Mouse (Mus musculus) c-Kit-negative CD71-positive TER-119-positive erythroid progenitor cells, embryonic 14.5 days (primary cell): ENCODE results near the gene Art3.
A peak's percentile ranks its signal among the peaks of the same experiment; 100 is the strongest.

Experiments
- DNase-seq: peaks from one replicate; pipeline ENCODE4 v3.0.0-alpha.2; 2013; ENCODE audit warnings: low read depth, low spot score

Art3 gene

DNA sequence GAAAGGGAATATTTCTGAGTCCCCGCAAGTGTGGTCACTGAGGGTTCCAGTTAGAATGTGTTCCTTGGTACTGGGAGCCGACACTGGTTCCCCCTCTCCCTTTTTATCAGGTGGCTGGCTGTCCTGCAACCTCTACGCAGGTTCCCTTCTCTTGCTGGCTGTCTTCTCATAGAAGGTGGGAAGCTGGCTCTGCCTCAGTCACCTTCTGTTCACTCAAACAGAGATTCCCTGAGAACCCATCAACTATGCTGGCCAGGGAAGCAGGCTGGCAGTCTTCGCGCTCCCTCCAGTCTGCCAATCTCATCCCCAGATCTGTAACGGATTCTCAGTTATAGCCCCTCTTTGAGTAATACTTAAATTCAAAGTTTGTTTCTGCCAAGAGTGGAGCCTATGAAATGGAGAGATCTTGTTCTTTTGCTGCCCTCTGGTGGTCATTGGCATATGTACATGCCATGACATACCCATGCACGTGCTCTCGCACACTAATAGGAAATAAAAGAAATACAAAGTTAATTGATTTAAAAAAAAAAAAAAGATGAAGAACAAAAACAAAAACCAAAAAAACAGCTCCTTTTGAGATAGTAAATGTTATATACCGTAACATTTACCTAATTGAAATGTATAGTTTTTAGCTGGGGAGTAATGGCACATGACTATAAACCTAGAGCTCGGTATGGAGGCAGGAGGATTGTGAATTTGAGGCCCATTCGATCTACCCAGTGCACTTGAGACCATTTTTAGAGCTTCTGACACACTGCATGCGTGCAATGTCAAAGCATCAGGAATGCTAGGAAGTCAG is 50.1 kb downstream of the Art3 start:
- peak; percentile 52 for DNase-seq

DNA sequence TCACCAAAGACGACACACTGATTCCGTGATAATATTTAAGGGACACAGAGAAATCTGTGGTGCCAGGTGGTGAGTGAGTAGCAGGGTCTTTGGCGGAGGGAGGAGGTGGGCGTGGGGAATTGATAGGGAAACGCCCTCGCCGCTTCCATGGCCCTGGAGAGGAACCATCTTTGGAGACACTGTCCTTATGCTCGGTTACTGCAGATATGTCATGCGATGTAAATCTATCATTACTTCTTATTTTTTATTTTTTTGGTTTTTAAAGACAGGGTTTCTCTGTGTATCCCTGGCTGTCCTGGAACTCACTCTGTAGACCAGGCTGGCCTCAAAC is 50.7 kb downstream of the Art3 start:
- DNase-seq = no peak

DNA sequence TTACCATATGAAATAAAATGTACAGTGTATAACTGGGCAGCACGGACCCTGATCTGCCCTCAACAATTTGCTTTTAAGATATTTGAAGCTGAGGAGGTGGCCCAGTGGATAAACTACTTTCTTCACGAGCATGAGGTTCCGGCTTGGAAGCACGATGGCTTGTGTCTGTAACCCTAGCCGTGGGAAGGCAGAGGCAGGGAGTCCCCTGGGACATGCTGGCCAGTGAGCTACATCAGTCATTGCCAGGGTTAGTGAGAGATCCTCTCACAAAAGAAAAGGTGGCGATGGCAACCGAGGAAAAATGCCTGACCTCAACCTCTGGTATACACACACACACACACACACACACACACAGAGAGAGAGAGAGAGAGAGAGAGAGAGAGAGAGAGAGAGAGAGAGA is 52.1 kb downstream of the Art3 start:
- no peak for DNase-seq

DNA sequence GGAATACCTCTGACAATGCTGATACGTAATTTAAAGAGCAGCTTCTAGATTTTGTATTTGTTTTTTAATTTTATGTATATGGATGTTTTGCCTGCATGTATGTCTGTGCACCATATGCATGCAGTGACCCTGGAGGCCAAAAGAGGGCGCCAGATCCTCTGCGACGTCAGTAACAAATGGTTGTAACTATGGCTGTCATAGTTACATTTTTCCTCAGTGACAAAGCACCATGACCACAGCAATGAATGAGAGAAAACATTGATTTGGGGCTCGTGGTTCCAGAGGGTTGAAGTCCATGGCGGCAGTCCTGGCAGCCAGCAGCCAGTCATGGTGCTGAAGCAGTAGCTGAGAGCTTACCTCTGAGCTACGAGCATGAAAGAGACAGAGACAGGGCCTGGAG is 53.2 kb downstream of the Art3 start:
- no peak for DNase-seq

DNA sequence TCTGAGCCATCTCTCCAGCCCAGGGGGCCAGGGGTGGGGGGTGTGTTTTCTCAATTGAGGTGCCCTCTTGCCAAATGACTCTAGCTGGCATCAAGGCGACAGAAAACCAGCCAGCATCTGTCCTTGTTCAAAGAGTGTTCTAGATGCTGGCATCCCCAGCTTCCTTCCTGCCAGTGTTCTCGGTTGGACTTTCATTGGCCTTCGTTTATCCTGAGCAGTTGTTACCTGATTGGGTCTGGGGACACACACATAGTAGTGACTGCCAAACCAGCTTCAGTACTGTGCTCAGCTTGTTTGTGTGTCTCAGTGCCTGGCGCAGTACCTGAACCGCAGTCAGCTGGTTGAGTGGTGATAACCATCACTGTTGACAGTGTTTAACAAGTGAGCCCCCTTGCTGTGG is 54.5 kb downstream of the Art3 start:
- DNase-seq = no peak

DNA sequence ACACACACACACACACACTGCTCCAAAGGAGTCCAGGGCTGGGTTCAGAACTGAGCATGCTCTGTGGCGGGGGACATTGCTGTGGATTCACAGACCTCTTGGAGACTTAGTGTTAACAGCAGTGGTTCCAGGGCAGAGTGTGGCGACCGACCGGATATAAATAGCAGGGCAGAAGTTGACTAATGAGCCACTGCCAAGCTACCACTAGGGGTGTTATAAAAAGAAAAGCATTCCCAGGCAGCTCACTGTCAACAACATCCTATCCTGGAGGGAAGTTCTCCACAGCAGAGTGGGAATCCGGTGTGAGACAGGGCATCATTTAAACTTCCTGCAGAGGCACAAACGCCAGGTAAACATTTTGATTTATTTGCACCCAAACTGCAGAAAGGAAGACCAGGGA is 55.0 kb downstream of the Art3 start:
- no peak for DNase-seq

DNA sequence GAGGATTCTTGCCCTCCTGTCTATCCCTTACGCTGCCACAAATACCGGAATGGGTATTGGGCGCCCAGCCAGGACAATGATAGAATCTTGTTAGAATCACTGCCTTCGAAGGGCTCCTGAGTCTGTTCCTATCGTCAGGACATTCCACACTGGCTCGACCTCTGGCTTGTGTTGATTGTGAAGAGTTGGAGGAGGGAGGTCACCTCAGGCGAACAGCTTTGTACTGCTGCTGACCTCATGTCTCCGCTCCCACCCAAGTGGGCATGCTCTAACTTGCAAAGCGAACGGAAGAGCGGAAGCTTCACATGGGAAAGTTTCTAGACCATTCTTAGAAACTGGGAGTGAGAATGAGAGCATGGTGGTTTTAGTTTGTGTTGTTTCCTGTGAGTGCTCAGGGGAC is 55.8 kb downstream of the Art3 start:
- DNase-seq = no peak

DNA sequence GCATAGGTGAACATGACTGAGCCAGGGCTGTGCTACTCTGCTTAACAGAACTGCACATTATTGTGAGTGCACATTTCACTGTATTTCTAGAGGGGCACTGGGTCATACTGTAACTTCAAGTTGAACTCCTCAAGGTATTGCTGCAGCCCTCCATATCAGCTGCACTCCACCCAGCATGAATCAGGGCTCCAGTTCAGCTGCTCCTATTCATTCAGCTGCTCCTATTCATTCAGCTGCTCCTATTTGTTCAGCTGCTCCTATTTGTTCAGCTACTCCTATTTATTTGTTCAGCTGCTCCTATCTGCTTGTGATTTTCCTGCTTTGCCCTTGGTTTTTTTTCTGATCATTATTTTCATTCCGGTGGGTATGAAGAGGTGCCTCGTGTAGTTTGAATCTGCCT is 58.4 kb downstream of the Art3 start:
- no peak for DNase-seq

DNA sequence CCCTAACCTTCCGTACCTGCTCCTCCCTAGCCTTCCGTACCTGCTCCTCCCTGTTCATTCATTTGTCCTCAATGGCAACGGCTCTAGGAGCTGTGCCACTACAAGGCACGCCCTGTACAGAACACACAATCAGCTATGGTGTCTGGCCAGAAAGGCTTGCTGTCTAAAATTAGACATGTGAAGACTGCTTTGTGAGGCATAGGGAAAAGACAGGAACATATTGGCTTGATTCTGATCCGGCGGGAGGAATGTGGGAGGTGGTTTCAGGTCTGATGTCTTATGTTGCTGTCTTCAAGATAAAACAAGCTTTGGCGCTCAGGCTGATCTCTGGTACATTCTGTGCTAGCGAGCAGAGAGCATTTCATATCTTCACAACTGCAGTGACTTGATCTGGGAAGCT is 59.0 kb downstream of the Art3 start:
- no peak for DNase-seq

DNA sequence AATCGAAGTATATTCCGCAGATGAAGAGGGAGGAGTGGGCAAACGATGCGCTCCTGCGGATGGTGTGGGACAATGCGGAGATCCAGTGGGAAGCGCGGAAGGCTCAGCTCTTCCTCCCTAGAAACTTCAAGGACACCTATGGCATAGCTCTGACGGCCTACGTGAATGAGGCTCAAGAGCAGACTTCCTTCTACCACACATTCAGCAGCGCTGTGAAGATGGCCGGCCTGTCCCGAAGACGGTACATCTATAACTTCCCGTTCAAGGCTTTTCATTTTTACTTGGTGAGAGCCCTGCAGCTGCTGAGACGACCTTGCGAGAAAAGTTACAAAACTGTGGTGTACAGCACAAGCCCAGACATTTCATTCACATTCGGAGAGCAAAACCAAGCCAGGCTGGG is 60.9 kb downstream of the Art3 start:
- DNase-seq = no peak

DNA sequence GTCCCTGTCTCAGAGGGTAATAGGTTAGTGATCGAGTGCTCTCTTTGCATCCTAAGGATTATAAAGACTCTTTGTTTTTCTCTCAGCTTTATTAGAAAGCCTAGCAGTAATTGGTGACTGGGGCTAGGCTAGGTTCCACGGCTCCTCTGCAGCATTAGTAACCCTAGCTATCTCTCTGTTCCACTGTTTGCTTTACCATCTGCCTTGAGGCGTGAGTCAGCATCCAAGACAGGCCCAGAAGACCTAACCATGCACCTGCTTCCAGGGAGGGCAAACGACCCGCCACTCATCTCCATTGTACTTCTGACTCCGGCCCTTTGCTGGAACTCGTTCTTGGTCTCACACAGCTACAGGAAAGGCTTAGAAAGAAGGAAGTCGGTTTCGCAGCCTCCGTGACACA is 62.2 kb downstream of the Art3 start:
- DNase-seq = no peak

DNA sequence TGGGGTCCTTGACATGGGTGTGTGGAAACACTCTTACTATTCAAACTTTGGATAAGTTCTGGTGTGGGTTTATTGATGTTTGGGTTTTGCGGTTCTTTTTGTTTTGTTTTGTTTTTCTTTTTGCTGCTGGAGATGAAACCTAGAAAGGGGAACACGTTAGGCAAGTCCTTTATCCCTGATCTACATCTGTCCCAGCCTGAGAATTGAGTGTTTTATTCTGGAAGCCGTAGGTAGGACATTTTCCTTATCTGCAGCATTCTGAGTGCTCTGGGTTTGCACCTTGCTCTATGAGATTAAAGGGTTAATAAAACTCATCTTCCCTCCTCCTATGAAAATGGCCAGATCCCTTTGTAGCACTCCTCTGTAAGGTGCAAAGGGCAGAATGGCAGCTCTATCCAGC is 64.1 kb downstream of the Art3 start:
- DNase-seq = no peak

DNA sequence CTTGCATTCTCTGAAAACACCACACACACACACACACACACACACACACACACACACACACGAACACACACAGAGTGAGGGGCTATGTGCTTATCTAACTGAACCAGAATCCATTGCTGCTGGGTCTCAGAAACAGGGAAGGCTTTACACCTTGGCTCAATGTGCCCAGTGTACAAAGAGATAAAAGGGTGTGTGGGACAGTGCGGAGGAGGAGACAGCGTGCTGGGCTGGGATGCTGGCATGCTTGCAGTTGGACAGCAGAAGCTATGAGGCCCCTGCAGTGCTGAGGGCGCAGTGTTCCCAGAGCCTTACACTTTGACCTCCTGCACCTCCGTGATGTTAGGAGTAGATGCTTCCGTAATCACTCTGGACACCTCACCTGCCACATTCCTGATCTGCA is 64.8 kb downstream of the Art3 start:
- no peak for DNase-seq

DNA sequence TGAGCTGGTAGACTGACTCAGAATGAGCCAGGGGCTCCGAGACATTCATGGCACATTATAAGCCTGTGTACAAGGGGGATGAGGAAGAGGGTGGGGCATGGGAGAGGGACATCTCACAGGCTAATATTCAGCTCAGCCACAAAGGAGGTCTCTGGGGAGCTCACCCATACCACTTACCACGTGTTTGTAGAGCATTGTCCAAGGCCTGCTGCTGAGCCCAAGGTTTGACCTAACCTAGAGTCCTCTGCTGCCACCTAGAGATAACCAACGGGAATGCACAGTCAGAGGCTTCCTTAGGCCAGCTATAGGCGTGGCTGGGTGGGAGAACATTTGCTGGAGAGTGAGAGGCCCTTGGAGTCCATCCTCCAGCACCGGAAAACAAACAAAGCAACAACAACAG is 66.5 kb downstream of the Art3 start:
- peak; percentile 66 for DNase-seq

DNA sequence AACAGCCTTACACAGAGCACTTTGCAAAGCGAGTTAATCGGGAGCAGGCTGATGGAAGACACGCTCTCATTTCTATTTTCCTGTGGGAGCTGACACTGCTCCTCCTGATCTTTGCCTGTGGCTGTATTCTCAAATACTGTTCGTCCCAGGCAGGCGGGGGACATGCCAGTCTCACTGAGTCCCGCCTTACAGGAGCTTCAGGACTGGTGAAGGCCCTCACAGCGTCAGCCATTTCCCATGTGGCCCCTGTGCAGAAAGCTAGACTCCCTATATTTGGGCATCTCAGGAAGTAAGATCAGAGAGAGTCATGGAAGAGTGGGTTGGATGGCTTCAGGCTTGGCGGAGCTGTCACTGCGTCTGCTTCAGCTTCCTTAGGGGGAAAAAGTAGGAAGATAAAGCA is 71.2 kb downstream of the Art3 start:
- no peak for DNase-seq

DNA sequence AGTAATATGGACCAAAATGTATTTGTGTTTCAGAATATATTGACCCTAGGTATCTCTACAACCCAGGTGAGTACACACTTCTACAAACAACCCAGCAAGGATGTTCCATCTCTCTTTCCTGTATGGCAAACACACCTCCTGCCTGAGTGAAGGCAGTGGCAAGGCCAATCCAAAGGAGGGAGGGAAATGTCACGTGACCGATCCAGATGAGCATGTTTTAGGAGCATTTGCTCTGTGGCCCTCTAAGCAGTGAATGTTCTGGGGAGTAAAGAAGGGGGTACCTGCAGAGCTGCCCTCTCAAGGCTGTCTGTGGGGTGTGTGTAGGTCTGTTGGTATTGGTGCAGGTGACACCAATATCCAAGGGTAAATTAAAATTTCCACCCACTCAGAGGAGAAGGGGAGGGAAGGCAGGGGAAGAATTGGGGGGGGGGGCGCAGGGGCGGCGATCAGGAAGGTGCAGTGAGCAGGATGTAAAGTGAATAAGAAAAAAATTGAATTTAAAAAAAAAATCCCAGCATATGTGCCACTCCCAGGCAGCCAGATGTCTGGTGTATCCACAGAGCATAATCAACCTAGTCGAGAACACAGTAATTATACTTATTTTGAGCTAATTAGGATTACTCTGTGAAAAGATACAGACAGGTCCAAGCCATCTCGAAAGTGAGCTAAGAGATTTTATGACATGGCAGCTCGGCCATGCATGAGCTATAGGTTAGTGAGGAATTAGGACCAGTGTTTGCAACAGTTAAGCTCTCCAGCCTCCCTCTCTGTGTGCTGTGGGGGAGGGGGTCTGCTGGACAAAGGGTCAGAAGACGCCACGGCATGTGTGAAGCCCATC is 72.2 kb downstream of the Art3 start:
- no peak for DNase-seq

DNA sequence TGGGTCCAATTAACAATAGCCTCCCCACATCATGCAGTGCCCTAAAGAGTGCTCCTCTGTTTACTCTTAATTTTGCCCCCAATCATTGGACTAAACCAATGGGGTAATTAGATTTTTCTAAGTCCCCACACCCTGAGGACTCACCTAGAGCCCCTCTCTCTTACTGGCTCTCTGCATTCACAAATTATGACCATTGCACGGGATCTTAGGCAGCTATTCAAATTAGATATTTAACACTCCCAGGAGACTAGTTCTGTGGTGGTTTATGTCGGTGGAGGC is 72.7 kb downstream of the Art3 start:
- no peak for DNase-seq

DNA sequence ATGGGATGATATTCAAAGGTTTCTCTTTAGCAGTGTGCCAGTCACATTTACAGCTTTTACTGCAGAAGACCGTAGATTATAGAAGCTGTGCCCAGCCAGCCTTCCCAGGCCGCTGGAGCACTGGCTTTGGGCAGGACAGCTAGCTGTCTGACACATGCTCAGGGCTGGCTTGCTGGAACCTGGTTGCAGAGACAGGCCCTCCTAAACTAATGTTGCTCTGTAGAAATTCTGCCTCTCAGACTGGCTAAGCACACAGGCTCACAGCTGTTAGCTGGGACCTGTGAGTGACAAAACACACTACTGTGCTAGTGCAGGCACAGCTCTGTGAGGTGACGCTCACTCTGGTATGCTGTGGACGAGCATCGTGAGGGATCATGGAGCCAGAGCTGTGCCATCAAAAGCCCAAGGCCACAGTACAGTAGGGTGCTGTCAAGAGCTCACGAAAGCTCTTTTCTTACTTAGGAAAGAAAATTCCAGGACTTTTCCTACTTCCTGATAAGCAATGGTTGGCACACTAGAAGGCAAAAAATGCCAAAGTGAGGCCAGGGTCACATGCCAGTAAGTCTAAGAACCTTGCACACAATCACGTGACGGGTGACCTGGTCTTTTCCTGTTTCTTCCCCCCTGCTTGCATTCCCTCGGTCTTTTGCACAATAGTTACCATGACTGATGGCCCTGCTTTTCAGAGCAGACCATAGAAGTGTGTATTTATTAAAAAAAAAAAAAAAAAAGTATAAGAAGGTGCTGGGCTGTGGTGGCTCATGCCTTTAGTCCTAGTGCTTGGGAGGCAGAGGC is 77.9 kb downstream of the Art3 start:
- no peak for DNase-seq

DNA sequence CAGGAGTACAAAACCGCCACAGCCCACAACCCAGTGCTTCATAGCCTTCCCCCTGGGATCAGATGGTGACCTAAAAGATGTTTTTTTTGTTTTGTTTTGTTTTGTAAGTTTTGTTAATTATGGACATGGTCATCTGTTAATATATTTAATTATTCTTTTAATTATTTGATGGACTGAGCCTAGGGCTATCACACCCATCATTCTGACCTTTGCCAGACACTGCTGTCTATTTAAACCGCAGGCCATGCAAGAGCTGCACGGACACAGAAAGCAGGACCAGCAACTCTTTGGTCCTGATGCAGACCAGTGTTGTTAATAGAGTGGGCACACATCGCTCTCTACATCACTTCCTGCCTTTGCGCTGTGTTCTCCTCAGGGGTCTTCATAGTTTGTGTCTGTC is 78.9 kb downstream of the Art3 start:
- DNase-seq = no peak

DNA sequence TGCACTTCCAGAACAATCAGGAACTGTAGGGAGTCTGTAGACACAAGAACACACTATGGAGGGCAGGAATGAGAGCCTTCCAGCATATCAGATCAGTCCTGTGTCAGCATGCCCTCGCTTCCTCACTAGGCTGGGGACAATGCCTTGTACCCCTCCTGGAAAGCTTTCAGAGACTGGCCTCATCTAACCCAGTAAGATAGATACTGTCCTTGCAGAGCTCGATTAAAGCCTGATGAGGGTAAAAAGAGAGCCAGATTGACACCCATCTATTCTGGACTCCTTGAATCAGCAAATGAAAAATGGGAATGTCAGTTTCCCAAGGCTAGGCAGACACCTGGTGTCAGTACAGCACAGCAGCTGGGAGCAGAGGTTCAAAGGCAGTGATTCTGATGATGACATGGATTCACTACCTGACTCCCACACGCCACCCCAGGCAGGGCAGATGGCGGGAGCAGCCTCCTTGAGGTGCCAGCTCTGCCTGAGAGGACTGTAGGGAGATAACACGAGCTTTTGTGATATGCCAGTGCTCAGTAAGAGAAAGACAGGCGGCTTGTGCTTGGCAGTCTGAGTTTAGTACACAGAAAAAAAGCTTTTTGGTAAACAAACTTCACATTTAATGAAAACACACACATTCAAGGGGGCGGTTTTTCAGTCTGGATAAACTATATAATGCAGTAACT is 80.0 kb downstream of the Art3 start:
- no peak for DNase-seq

DNA sequence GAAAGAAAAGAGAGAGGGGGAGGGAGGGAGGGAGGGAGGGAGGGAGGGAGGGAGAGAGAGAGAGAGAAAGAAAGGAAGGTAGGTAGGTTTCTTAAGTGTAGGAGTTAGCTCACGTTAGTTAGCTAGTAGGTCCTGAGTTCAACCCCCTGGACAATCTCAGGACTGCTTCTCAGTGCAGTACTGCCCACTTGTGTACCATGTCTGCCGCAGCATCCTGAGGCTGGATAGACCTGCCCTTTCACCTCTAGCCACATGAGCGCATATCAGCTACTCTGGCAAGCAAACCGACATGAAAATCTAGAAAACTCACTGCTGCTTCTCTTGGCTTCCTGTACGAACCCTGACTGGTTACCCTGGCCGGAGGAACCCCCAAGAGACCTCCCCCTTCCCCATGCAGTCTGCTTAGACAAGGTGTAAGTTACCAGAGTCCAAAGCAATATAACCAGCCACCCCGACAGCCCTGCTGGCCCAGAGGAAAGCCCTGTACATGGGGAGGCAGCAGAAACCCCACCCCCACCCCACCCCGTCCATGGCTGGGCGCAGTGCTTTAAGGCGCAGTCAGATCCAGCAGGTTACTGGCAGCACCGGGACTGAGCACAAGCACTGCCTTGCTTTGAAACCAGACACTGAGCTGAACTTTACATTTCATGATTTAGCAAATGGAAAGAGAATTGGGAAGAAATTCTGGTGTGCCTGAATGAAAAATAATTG is 81.8 kb downstream of the Art3 start:
- no peak for DNase-seq

DNA sequence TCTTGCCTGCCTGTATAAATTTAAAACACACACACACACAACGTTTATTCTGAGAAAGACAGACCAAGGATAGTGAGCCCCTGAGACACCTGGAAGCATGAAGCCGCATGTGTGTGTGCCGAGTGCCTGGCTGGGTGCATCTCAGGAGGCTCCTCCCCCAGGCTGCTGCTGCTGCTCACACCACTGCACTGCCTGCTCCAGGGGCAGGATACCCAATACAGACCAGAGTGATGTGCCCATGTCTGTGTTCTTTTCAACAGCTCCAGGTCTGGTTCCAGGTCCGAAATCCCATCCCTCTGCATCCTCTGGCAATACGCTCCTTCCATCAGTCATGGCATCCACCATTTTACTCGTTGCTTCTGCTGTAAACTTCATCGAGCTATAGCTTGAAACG is 82.4 kb downstream of the Art3 start:
- DNase-seq = no peak
